Mouse (Mus musculus): ENCODE results near the gene Kdm2b.

DNA sequence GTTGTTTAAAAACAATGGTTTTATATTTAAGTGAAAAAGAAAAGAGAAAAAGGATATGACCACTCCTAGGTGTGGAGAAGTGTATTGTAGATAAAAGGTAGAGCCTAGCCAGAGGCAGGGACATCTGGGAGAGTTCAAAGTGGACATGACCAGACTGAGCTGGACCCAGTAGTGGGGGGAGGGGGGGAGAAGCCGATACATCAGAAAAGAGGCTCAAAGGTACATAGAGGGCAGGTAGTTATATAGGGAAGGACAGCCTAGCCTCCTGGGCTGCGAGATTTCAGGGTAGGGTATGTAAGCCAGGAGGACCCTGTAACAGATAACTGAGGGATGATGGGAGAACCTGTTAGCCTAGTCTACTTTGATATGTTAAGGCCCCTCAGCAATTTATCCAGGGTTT lies 137.0 kb downstream of the Kdm2b start:
- TF ChIP-seq MAX (IDR thresholded peaks at IDR 0.05; ENCODE audit: low read depth) (no peak), MYOD1 (IDR thresholded peaks at IDR 0.05; ENCODE audit: control insufficient read depth in 1 of 3, insufficient read length in 2 of 3, low read depth in 2 of 3) (no peak), E2F4 (IDR thresholded peaks at IDR 0.05; ENCODE audit: insufficient read depth) (no peak), POLR2A (IDR thresholded peaks at IDR 0.05; ENCODE audit: insufficient read length, low read depth) (no peak), USF1 (IDR thresholded peaks at IDR 0.05; ENCODE audit: low read depth) (no peak), REST (IDR thresholded peaks at IDR 0.05; ENCODE audit: insufficient read depth, insufficient read length) (no peak), POLR2AphosphoS2 (IDR thresholded peaks at IDR 0.05; ENCODE audit: insufficient read length, low read depth) (no peak), CEBPB (IDR thresholded peaks at IDR 0.05; ENCODE audit: insufficient read depth, poor library complexity, severe bottlenecking) (no peak), MYOG (IDR thresholded peaks at IDR 0.05; ENCODE audit: control insufficient read depth in 1 of 3, insufficient read depth in 1 of 3, insufficient read length in 2 of 3, low read depth in 2 of 3) (no peak)
